Mouse (Mus musculus) cerebellum, adult 18-20 months (tissue): ENCODE results near the gene Usf3.

ENCODE experiments used
- DNase-seq, 2 experiments: peaks; one replicate each; pipeline ENCODE4 v3.0.0; 2021

The Usf3 gene

DNA sequence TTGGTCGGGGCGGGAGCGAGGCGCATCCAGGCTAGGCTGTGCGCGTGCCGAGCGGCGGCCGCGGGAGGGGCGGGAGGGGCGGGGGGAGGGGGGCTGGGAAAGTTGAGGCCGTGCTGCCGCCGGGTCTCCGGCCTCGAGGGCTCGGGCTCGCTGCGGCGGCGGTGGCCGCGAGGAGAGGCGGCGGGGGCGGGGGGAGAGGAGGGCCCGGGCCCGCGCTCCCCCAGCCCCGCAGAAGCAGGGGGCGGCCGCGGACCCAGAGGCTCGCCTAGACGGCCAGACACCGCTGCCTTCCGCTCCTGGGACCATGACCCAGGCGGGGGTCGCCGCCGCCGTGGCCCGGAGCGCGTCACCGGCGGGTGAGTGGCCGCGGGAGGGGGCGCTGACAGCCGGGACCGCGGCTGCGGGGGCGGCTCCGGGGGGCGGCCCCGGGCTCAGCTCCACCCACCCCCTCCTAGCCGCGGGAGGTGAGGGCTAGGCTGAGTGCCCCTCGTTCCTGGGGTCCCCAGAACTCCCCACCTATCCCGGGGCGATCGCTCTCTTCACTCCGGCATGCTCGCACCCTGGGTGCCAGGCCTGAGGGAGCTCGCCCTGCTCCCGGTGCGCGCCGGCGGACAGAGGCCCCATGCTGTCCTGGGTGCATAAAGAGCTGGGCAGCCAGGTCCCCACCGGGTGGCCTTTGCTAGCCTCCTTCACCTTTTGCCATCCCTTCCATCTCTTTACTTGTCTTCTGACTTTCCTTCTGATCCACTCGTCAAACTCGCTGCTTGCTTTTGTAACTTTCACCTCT is at the start of gene Usf3:
Gene Usf3 (plus strand): TSS at position 92 of the 787 bp plus-strand sequence.
- DNase-seq: peak; percentile 57 to 75

- DNase-seq: peak; percentile 73
Observed at GRCm38 (mm10) chr16:44123786-44124185, 49.3 kb upstream of the Usf3 start.

DNA sequence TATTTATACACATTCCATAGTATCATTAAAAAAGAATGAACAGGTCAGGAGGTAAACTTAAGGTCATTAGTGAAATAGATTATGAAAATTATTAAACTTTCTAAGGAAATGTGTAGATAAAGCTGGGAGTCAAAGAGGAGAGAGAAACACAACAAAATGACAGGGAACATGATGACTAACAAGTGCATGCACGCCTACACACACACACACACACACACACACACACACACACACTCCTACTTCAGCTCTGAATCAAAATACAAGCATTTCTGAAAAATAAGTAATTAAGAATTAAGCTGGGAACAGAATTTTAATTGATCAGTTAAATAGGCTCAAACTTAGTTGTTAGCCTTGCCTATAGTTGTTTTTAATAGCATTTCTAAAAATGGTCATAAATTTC is 48.3 kb upstream of the Usf3 start:
- no peak for DNase-seq

DNA sequence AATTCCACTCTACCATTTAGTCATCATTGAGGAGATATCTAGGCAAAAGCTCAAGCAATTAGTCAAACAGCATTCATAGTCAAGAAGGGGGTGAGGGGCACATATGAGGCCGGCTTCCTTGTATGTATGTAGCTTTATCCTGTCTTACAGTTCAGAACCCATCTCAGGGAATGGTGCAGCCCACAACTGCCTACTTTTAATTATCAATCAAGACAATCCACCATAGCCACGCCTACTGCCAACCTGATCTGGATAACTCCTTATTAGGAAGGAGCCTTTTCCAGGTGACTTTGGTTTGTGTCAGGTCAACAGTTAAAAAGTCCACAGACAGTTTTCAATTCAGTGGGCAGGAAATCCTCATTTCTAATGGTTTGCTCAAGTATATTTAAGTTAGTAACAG is 47.6 kb upstream of the Usf3 start:
- DNase-seq: no peak

- peak; percentile 19 to 41 for DNase-seq
Observed at GRCm38 (mm10) chr16:44126437-44126836, 46.6 kb upstream of the Usf3 start.

- no peak for DNase-seq
Observed at GRCm38 (mm10) chr16:44132300-44132699, 40.7 kb upstream of the Usf3 start.

DNA sequence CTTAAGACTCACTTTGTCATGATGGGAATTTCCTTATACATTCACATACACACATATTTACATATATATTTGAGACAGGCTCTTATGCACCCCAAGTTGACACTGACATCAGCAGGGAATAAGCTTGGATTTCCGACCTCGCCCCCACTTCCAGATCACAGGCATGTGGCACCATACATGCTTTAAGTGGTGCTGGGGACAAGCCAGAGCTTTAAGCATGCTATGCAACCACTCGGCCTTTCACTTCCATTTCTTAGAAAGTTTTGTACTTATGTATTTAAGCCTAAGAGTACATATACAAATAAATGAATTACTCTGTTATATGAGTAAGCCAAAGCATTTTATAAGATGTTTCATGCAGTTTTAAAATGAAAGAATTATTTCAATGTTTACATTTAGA is 39.9 kb upstream of the Usf3 start:
- no peak for DNase-seq

GRCm38 (mm10) chr16:44136511-44137021 is 36.5 kb upstream of the Usf3 start:
- no peak for DNase-seq

- DNase-seq: peak in 1 of 2 experiments; percentile 36
Observed at GRCm38 (mm10) chr16:44138377-44138978, 34.6 kb upstream of the Usf3 start.

DNA sequence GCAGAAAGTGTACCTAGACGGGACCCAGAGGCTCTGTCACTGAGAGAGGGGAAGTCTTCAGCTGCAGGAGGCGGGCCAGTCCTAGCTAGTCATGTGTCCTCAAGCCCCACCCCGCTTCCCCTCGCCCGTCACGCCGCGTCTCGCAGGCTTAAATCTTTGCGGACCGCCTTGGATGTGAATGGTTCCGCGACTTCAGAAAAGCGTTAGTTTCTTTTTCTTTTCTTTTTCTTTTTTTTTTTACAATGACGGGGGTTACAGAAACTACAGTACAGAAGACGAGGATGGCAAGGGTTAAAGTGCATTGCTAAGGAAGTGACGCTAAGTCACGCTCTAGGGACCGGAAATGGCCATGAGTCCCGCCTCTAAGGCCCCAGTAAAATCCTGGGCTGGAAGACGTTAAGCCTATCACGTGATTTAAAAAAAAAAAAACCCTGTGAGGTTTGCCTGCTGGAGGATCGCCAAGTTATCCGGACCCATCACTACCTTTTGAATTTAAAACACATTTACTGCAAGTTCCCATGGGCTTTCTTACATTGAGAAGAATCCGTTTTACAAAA is 34.0 kb upstream of the Usf3 start:
- peak; percentile 86 to 92 for DNase-seq

GRCm38 (mm10) chr16:44139536-44140185 is 33.4 kb upstream of the Usf3 start, which contains the start of the genes Atp6v1a and Naa50:
Gene Atp6v1a (minus strand): TSS chr16:44139705.
Gene Naa50 (plus strand): TSS chr16:44139830.
- DNase-seq: peak; percentile 85 to 94

GRCm38 (mm10) chr16:44140186-44140787 is 32.8 kb upstream of the Usf3 start:
- DNase-seq: peak; percentile 73 to 82

DNA sequence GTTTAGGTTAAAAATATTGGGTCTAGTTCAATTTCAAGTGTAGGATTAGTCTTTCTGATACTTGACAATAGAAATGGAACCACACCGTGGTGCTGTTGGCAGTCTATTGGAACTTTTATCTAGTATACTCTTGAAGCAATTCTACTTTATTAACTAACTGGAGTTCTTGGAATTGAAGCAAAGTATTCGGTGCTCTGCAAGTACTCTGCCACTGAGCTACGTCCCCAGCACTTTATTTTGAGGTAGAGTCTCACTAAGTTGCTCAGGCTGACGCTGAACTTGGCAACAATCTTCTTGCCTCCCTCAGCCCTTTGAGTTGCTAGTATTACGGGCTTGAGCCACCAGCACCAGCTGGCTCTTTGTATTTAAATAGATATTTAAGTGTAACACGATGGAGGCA is 31.6 kb upstream of the Usf3 start:
- DNase-seq: peak in 1 of 2 experiments; percentile 18

DNA sequence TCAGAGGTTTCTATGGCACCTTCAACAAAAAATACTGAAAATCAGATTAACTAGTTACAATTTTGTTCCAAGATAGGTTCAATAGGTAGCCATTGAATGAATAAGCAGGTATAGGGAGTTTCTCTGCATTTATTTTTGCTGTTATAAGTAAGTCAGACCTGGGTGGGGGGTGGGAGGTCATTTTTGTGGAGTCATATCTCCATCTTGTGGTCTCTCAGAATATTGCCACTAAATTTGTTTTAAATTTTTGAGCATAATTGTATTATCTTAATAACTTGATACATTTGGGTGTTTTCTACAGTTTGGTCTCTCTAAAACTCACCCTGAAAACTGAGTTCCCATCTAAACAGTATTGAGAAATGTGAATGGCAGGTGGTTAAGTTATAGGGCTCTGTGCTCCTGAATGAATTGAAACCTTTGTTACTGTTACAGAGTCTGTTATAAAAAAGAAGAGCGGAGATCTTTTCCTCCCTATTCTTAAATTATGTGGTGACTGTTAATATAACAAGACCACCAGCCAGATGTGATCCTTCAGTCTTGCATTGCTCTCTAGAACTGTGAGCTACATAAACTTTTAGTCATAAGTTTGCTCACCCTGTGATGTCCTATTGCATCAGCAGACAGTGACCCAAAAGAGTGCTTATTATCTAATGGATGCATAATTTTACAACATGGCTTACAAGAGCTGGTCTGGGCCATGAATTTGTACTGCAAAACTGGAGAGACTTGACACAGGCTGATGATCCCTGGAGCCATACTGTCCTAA is 23.9 kb upstream of the Usf3 start:
- no peak for DNase-seq

GRCm38 (mm10) chr16:44154497-44155057 is 18.5 kb upstream of the Usf3 start:
- DNase-seq: no peak

DNA sequence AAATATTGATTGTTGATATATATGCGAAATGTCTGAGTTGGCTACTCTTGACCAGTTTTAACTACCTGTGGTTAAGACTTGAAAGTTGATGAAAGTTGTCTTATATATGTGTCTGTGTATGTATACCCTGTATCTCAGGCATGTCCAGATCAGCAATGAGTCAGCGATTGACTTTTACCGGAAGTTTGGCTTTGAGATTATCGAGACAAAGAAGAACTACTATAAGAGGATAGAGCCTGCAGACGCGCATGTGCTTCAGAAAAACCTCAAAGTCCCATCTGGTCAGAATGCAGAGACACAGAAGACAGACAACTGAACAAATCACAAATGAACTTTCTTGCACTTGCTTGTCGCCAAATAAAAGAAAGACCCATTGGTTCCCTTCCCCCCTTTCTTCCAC is 13.7 kb upstream of the Usf3 start:
- DNase-seq: no peak

- no peak for DNase-seq
Observed at GRCm38 (mm10) chr16:44163831-44164230, 9.2 kb upstream of the Usf3 start.

DNA sequence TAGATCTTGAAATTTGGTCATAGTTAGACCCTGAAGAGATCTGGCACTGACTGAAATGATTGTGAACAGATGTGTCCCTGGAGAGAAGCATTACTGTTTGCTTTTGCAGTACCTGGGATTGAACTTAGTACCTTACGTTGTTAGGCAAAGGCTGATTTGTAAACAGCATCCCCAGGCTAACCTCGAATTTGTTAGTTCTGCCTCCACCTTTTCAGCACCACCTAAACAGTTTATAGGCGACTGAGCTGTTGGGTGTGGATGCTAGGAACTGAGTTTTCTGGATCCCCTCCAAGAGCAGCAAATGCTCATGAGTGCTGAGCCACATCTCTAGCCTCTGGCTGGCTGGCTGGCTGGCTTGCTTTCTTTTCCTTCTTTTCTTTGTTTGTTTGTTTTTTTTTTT is 7.9 kb upstream of the Usf3 start:
- no peak for DNase-seq

GRCm38 (mm10) chr16:44168990-44169389 is 4.1 kb upstream of the Usf3 start:
- DNase-seq: no peak

DNA sequence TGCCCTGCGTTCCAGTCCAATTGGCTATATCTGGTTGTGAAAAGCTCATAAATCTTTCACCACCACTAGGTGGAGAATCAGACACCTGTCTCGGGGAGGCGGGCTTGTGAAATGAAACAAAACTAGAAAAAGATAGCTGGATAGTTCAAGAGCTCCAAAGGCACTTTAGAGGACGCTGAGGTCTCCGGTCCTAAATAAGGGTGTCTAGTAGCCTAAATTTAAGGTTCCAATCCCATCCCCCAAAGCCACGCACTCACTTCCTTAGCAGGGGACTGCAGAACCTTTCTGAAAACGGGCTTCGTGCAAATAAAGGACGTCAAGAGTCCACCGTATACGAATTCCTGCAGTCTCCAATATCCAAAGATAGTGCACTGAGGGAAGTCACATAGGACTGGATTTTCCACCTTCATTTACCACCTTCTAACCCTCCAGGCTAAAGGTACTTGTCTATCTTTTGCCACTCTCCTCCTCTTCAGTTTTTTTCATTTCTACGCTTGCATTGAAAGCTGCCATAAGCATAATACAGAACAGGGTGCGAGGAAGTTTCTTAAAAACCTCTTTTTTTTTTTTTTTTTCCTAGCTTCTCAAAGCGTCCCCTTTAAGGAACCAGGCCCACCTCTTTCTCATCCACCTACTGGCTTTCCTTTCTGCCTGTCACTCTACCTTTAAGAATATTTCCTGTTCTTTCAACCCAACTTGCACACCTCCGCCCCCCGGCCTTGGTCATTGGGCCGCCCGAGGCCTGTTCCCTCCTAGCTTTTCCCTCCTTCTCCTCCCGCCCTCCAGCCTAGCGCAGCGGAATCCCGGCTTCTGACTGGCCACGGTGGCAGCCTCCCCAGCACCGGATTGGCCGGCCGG is 520 bp upstream of the Usf3 start:
- DNase-seq: peak; percentile 96 to 100
